Comparison of ENCODE assay signal across 8 mouse cellular contexts in genomic region chr14:61555931-61556288, GRCm38 (mm10). TPM values are rescaled to one million over a fixed set of nuclear protein-coding genes. Genes with fewer than 3 reads are reported as not detected.
A peak's percentile ranks its signal among the peaks of the same experiment; 100 is the strongest.
DNase-seq lines count a peak whose midpoint lies in the region; ATAC-seq lines count a peak whose summit lies in the region.

No protein-coding gene starts in this region.

- no peak for DNase-seq in lung, postnatal 10 days
- no peak for DNase-seq in spleen, postnatal 36 days (ENCODE audit: low spot score in 2 of 2)
- no peak for DNase-seq in urinary bladder, postnatal 10 days (ENCODE audit: low spot score)
- DNase-seq in spleen, postnatal 4 days (ENCODE audit: low spot score in 2 of 2): no peak

- peak overlapping the region; percentile 98 for H3K4me2 ChIP-seq in lung, embryonic 16.5 days (ENCODE audit: low read depth, low read length)
- peak overlapping the region; percentile 88 for H3K4me2 ChIP-seq in embryonic facial prominence, embryonic 13.5 days
- peak overlapping the region; percentile 91 for H3K4me2 ChIP-seq in intestine, embryonic 15.5 days (replicated peaks)
- H3K4me2 ChIP-seq in neural tube, embryonic 14.5 days (ENCODE audit: low read depth, low read length): peak overlapping the region; percentile 69

- WGBS in lung, embryonic 16.5 days: 3% methylated on average over 6 of the region's 6 CpGs
- 3% methylated on average over 6 of the region's 6 CpGs for WGBS in embryonic facial prominence, embryonic 13.5 days
- 4% methylated on average over 6 of the region's 6 CpGs for WGBS in intestine, embryonic 15.5 days
- 10% methylated on average over 6 of the region's 6 CpGs for WGBS in neural tube, embryonic 14.5 days

- no peaks in the 10 kb centered on the region for H3K36me3 ChIP-seq in lung, embryonic 16.5 days (ENCODE audit: control insufficient read depth, insufficient read depth, low read length)
- H3K36me3 ChIP-seq in embryonic facial prominence, embryonic 13.5 days: no peaks in the 10 kb centered on the region
- no peaks in the 10 kb centered on the region for H3K36me3 ChIP-seq in intestine, embryonic 15.5 days
- H3K36me3 ChIP-seq in neural tube, embryonic 14.5 days (ENCODE audit: control insufficient read depth, insufficient read depth, low read length): no peaks in the 10 kb centered on the region

- peak overlapping the region; percentile 81 for H3K27ac ChIP-seq in lung, embryonic 16.5 days (ENCODE audit: low read length)
- peak overlapping the region; percentile 80; the same call in 1 of the 2 replicates for H3K27ac ChIP-seq in embryonic facial prominence, embryonic 13.5 days
- peak overlapping the region; percentile 91 for H3K27ac ChIP-seq in intestine, embryonic 15.5 days
- peak overlapping the region; percentile 79 for H3K27ac ChIP-seq in neural tube, embryonic 14.5 days (ENCODE audit: low read depth, low read length)

- H3K27me3 ChIP-seq in lung, embryonic 16.5 days (ENCODE audit: control insufficient read depth, insufficient read depth, low read depth, low read length): no peaks in the 10 kb centered on the region
- H3K27me3 ChIP-seq in embryonic facial prominence, embryonic 13.5 days: peaks cover 2% of the 10 kb centered on the region; the same call in 1 of the 2 replicates
- H3K27me3 ChIP-seq in intestine, embryonic 15.5 days (replicated peaks): no peaks in the 10 kb centered on the region
- H3K27me3 ChIP-seq in neural tube, embryonic 14.5 days (ENCODE audit: control insufficient read depth, insufficient read depth, low read length): no peaks in the 10 kb centered on the region

- no peaks in the 10 kb centered on the region for H3K9me3 ChIP-seq in lung, embryonic 16.5 days (ENCODE audit: control insufficient read depth, low read length)
- H3K9me3 ChIP-seq in embryonic facial prominence, embryonic 13.5 days: no peaks in the 10 kb centered on the region
- H3K9me3 ChIP-seq in intestine, embryonic 15.5 days: no peaks in the 10 kb centered on the region
- H3K9me3 ChIP-seq in neural tube, embryonic 14.5 days (ENCODE audit: control insufficient read depth, low read length): no peaks in the 10 kb centered on the region

- no peak for ATAC-seq in lung, embryonic 16.5 days (ENCODE audit: low read depth)
- no peak for ATAC-seq in embryonic facial prominence, embryonic 13.5 days (ENCODE audit: insufficient number of reproducible peaks, insufficient read depth, low FRiP score, low TSS enrichment, low read depth)
- no peak for ATAC-seq in intestine, embryonic 15.5 days
- no peak for ATAC-seq in neural tube, embryonic 14.5 days (ENCODE audit: low read depth)

- peak overlapping the region; percentile 75 for H3K9ac ChIP-seq in lung, embryonic 16.5 days (ENCODE audit: low read length)
- peak overlapping the region; percentile 83 for H3K9ac ChIP-seq in embryonic facial prominence, embryonic 13.5 days
- H3K9ac ChIP-seq in intestine, embryonic 15.5 days: peak overlapping the region; percentile 76
- H3K9ac ChIP-seq in neural tube, embryonic 14.5 days (replicated peaks; ENCODE audit: low read depth, low read length): peak overlapping the region; percentile 41

- H3K4me1 ChIP-seq in lung, embryonic 16.5 days (replicated peaks; ENCODE audit: control insufficient read depth, insufficient read depth, low read length): no peaks in the 10 kb centered on the region; the same call in 1 of the 2 replicates
- H3K4me1 ChIP-seq in embryonic facial prominence, embryonic 13.5 days: no peaks in the 10 kb centered on the region
- no peaks in the 10 kb centered on the region for H3K4me1 ChIP-seq in intestine, embryonic 15.5 days (replicated peaks)
- H3K4me1 ChIP-seq in neural tube, embryonic 14.5 days (ENCODE audit: control insufficient read depth, insufficient read depth, low read length): no peaks in the 10 kb centered on the region

- H3K4me3 ChIP-seq in lung, embryonic 16.5 days (ENCODE audit: low read length): peak overlapping the region; percentile 78
- peak overlapping the region; percentile 76 for H3K4me3 ChIP-seq in embryonic facial prominence, embryonic 13.5 days
- peak overlapping the region; percentile 72 for H3K4me3 ChIP-seq in intestine, embryonic 15.5 days (replicated peaks)
- peak overlapping the region; percentile 42 for H3K4me3 ChIP-seq in neural tube, embryonic 14.5 days (ENCODE audit: low read depth, low read length)

RNA-seq across cellular contexts. Expression of gene Spryd7, which starts 0.8 kb away (rescaled TPM):
- 17.9 and 18.9 TPM in 2 replicates for polyA plus RNA-seq in lung, embryonic 16.5 days (2015; fragmentation: Nextera tagmentation; extraction: Ambion mirVana)
- 16.1 and 18.0 TPM in 2 replicates for polyA plus RNA-seq in embryonic facial prominence, embryonic 13.5 days (2015; fragmentation: Nextera tagmentation; extraction: Ambion mirVana)
- polyA plus RNA-seq in intestine, embryonic 15.5 days (2015; fragmentation: Nextera tagmentation; extraction: Ambion mirVana): 24.0 and 25.5 TPM in 2 replicates
- 61.4 and 66.3 TPM in 2 replicates for polyA plus RNA-seq in neural tube, embryonic 14.5 days (2014; fragmentation: Nextera tagmentation; extraction: Ambion mirVana)

RNA-seq across cellular contexts. Expression of gene Trim13, which starts 42.1 kb away (rescaled TPM):
- polyA plus RNA-seq in lung, embryonic 16.5 days (2015; fragmentation: Nextera tagmentation; extraction: Ambion mirVana): 16.8 TPM in 2 replicates
- polyA plus RNA-seq in embryonic facial prominence, embryonic 13.5 days (2015; fragmentation: Nextera tagmentation; extraction: Ambion mirVana): 21.6 and 26.0 TPM in 2 replicates
- polyA plus RNA-seq in intestine, embryonic 15.5 days (2015; fragmentation: Nextera tagmentation; extraction: Ambion mirVana): 8.9 and 11.3 TPM in 2 replicates
- polyA plus RNA-seq in neural tube, embryonic 14.5 days (2014; fragmentation: Nextera tagmentation; extraction: Ambion mirVana): 48.5 and 55.8 TPM in 2 replicates

RNA-seq across cellular contexts. Expression of gene Kcnrg, which starts 51.3 kb away (rescaled TPM):
- 1.4 and 2.6 TPM in 2 replicates for polyA plus RNA-seq in lung, embryonic 16.5 days (2015; fragmentation: Nextera tagmentation; extraction: Ambion mirVana)
- 0.77 and 0.83 TPM in 2 replicates for polyA plus RNA-seq in embryonic facial prominence, embryonic 13.5 days (2015; fragmentation: Nextera tagmentation; extraction: Ambion mirVana)
- polyA plus RNA-seq in intestine, embryonic 15.5 days (2015; fragmentation: Nextera tagmentation; extraction: Ambion mirVana): 0.31 and 0.73 TPM in 2 replicates
- polyA plus RNA-seq in neural tube, embryonic 14.5 days (2014; fragmentation: Nextera tagmentation; extraction: Ambion mirVana): 4.4 and 4.8 TPM in 2 replicates
